Mouse (Mus musculus): Measurements from ENCODE around the gene Creb5.

The Creb5 gene

GRCm38 (mm10) chr6:53589746-53590145, 302.7 kb downstream of the Creb5 start:
- DNase-seq (ENCODE audit: inconsistent ontology term) = peak; percentile 43

- DNase-seq (ENCODE audit: inconsistent ontology term) = no peak
Measured at GRCm38 (mm10) chr6:53592230-53592629, 305.2 kb downstream of the Creb5 start.

GRCm38 (mm10) chr6:53593603-53594002, 306.5 kb downstream of the Creb5 start:
- DNase-seq (ENCODE audit: inconsistent ontology term) = peak; percentile 62

GRCm38 (mm10) chr6:53594316-53594715, 307.2 kb downstream of the Creb5 start:
- DNase-seq (ENCODE audit: inconsistent ontology term) = no peak

- no peak for DNase-seq (ENCODE audit: inconsistent ontology term)
Measured at GRCm38 (mm10) chr6:53596402-53596801, 309.3 kb downstream of the Creb5 start.

GRCm38 (mm10) chr6:53603041-53603440, 316.0 kb downstream of the Creb5 start:
- no peak for DNase-seq (ENCODE audit: inconsistent ontology term)

GRCm38 (mm10) chr6:53603695-53604094, 316.6 kb downstream of the Creb5 start:
- no peak for DNase-seq (ENCODE audit: inconsistent ontology term)

- no peak for DNase-seq (ENCODE audit: inconsistent ontology term)
Measured at GRCm38 (mm10) chr6:53604386-53604785, 317.3 kb downstream of the Creb5 start.

- no peak for DNase-seq (ENCODE audit: inconsistent ontology term)
Measured at GRCm38 (mm10) chr6:53605184-53605583, 318.1 kb downstream of the Creb5 start.

GRCm38 (mm10) chr6:53611451-53611945, 324.4 kb downstream of the Creb5 start:
- DNase-seq (ENCODE audit: inconsistent ontology term) = no peak

GRCm38 (mm10) chr6:53612681-53613080, 325.6 kb downstream of the Creb5 start:
- no peak for DNase-seq (ENCODE audit: inconsistent ontology term)

- DNase-seq (ENCODE audit: inconsistent ontology term) = no peak
Measured at GRCm38 (mm10) chr6:53615440-53616211, 328.6 kb downstream of the Creb5 start.

- no peak for DNase-seq (ENCODE audit: inconsistent ontology term)
Measured at GRCm38 (mm10) chr6:53618164-53618563, 331.1 kb downstream of the Creb5 start.

GRCm38 (mm10) chr6:53619676-53620075, 332.6 kb downstream of the Creb5 start:
- no peak for DNase-seq (ENCODE audit: inconsistent ontology term)

- no peak for DNase-seq (ENCODE audit: inconsistent ontology term)
Measured at GRCm38 (mm10) chr6:53621295-53621694, 334.2 kb downstream of the Creb5 start.

- no peak for DNase-seq (ENCODE audit: inconsistent ontology term)
Measured at GRCm38 (mm10) chr6:53624455-53625276, 337.6 kb downstream of the Creb5 start.

- no peak for DNase-seq (ENCODE audit: inconsistent ontology term)
Measured at GRCm38 (mm10) chr6:53626044-53626443, 339.0 kb downstream of the Creb5 start.

GRCm38 (mm10) chr6:53628714-53629113, 341.6 kb downstream of the Creb5 start:
- DNase-seq (ENCODE audit: inconsistent ontology term) = no peak

- no peak for DNase-seq (ENCODE audit: inconsistent ontology term)
Measured at GRCm38 (mm10) chr6:53635453-53635852, 348.4 kb downstream of the Creb5 start.

GRCm38 (mm10) chr6:53637356-53638351, 350.6 kb downstream of the Creb5 start:
- DNase-seq (ENCODE audit: inconsistent ontology term) = peak; percentile 62
